Mouse (Mus musculus): ENCODE measurements around the gene Adgrf1.

Gene Adgrf1

DNA sequence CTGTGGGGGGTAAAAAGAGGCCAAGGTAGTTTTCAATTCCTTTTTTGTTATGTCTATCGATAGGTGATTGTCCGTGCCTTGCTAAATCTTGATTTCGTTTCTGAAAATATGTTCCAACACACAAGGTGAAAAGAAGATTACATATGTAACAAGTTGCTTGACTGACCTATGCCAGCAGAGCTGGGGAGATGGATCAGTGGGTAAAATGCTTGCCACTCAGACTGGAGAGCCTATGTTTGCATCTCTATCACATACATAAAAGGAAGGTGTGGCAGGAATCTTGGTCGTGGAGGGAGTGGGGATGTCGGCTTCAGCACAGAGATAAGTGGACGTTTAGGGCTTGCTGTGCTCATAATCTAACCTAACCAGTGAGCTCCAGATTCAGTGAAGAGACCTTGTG lies 93.8 kb downstream of the Adgrf1 start:
- DNase-seq: no peak

DNA sequence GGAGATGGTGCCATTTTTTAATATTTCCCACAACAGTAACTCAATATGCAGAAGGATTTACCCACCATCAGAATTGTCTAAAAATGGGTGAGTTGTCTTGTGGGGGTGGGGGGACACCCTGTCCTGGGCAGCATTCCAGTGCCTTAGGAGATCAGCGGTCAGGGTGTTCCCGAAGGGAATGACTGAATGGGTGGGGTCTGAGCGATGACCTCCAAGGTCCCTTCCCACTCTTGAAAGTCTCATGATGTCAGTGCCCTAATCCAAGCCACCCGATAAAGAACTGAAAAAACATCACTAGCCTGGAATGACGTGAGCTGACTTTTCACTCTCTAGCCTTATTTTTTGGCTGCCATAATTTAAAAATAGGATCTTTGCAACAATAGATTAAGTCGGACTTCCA lies 95.2 kb downstream of the Adgrf1 start:
- no peak for DNase-seq

DNA sequence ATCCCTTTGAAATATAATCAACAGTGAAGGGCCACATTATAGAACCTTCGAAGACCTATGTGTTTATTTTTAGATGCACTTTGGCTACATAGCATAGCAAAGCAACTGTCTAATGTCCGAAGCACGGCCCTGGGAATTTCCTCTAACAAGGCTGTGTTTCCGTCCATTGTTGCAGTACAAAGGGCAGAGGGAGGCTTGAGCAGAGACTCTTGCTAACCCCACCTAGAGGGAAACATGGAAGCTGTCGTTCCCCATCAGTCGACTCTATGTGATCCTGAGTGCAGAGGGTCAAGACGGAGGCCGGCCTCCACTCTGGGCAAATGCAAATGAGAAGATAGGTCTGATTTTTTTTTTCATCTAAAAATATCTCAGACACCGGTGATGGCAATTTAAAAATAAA lies 96.4 kb downstream of the Adgrf1 start:
- no peak for DNase-seq

DNA sequence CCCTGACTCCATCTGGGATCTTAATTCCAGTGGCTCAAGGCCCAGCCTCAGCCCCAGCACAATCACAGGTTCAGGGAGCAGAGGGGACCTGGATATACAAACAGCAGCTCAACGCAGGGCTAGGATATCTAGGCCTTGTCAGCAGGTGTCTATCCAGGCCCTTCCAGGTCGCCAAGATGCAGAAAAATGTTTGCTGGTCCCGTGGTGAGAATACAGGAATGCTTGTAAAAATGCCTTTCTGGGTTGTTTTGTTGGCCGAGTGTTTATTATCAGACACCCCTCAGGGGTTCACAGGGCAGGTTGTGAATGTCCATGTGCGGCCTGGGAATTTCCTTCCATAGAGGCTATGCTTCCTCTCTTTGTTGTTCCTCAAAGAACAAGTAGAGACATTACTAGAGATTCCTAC lies 98.0 kb downstream of the Adgrf1 start:
- DNase-seq: no peak

- DNase-seq: no peak
These were observed 102.5 kb downstream of the Adgrf1 start for GRCm38 (mm10) chr17:43372604-43373003.

GRCm38 (mm10) chr17:43374020-43374419 lies 103.9 kb downstream of the Adgrf1 start:
- no peak for DNase-seq
